Mouse (Mus musculus) right cerebral cortex, postnatal 36 days (tissue): ENCODE data around the gene Dennd5a.
A peak's percentile ranks its signal among the peaks of the same experiment; 100 is the strongest.
"Not testable (repeated sequence)": the region's sequence is repeated elsewhere in the genome, so short reads cannot be mapped to it uniquely, and the experiment has no call there.

Source experiments
- DNase-seq, 2 experiments: peaks; one replicate each; pipeline ENCODE4 v3.0.0; 2022; ENCODE audit warnings: low spot score in 2 of 2, mixed read lengths in 1 of 2

Gene Dennd5a

GRCm38 (mm10) chr7:109959716-109960612 lies at the start of gene Dennd5a:
TSS of gene Dennd5a (minus strand) at chr7:109960470.
- peak; percentile 71 to 73 for DNase-seq

- no peak for DNase-seq
Measured at GRCm38 (mm10) chr7:110009084-110009483, 48.8 kb upstream of the Dennd5a start.

- DNase-seq: no peak
Measured at GRCm38 (mm10) chr7:110008513-110008912, 48.2 kb upstream of the Dennd5a start.

DNA sequence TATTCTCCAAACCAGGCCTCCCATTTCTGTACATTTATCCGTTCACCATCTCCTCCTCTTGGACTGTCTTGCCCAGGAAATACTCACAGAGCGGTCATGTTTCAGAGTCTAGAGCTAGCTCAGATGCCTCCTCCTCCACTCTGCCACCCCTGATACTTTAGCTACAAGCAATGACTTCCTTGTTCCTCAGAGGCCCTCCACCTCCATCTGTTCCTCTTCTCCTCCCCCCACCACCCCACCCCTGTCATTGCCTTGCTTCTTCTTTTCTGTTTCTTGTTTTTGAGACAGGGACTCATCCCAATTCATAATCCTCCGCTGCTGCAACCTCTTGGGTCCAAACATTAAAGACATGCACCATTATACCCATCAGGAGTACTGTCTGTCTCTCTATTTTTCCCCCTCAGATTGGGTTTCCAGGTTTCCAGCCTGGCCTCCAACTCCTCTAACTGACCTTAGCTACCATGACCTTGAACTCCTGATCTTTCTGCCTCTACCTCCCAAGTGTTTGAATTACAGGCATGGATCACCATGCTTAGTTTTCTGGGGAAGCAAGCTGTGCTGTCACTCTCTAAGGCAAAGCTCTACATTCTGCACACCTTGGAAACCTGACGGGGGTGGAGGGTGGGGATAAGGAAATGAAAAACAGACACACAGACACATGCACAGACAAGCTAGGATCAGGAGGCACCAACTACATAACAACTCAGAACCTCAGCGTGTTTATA lies 46.4 kb upstream of the Dennd5a start:
- no peak for DNase-seq

DNA sequence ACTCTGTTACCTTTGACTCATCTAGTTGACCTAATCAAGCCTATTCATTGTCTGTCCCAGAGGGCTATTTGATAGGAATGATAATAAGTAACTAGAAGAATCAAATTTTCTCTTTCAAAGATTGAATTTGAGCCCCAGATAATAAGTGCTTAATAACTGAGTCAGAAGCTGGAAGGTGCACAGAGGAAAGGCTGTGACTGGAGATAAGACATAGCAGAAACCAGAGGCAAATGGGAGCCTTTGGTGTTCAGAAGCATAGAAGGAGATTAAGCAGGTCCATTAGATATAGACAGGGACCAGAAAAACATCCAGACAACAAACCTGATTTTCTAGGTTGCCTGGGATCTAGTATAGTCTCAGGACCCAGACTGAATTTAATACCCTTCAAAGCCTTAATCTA lies 45.7 kb upstream of the Dennd5a start:
- DNase-seq: no peak

DNA sequence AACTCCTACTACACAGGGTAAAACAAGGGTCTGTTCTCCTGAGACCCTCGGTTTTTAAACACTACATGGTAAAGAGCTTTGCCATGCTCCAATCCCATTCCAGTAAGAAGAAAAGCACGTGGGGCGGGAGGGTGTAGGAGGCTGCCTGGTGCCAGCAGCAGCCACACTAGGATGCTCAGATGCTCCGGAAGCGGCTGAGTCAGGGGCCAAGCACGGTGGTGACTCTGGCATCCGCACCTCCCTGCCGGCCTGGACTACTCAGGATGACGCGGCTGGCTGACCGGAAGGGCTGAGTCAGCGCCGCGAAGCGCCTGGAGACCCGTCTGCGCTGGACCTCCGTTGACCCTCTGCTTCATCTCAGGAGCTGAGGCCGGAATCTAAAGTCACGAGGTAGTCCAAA lies 42.7 kb upstream of the Dennd5a start:
- DNase-seq: peak; percentile 7 to 10

- DNase-seq: no peak
Measured at GRCm38 (mm10) chr7:110002092-110002491, 41.8 kb upstream of the Dennd5a start.

DNA sequence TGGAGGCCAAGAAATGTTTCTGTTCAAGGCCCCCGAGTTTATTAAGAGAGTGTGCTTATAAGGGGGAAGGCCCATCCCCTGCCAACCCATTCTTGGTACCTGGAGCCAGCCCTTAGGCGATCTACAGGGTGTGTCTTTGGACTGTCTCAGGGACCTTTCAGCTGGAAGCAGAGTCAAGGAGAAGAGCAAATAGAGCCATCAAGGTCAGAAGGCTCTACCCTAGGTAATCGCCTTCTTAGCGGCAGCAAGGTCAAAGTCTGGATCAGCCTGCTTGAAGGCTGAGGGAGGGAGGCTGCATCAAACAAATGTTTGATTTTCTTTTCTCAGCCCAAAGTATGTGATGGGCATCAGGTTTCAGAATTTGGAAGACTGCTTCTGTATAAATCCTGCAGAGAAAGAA lies 38.1 kb upstream of the Dennd5a start:
- DNase-seq: no peak

DNA sequence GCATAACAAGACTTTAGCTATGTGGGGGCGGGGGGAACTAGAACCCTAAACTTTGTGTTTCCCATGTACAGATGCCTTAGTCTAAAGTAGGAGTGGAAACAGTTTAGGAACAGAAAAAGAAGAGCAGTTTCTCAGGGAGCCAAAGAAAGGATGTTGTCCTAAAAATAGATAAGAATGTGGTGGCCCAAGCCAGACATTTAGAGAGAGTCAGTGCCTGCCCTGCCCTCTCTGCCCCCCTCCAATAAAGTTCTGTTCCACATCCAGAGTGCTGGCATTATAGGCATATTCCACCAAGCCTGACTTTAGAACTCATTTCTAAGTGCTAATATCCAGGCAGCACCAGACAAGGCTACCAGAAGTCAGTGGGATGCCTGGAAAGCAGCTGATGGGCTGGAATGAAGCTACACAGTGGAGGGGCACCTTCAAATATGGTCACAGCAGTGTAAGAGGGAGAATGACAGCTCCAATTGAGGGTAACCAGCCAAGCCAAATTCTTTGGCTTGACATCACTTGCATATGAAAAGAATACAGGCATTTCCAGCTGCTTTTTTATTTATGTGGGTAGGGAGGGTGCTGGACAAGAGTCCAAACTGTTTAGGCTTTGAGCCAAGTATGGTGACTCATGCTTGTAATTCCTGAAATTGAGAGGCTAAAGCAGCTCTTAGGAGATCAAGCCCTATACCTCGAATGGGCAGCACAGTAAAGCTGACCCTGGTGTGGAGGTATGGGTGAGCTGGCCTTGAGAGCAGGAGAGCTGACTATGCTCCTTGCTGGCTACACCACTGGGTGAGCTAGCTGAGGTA lies 33.1 kb upstream of the Dennd5a start:
- DNase-seq: no peak

GRCm38 (mm10) chr7:109991286-109991685 lies 31.0 kb upstream of the Dennd5a start:
- no peak for DNase-seq

- DNase-seq: not testable (repeated sequence)
Measured at GRCm38 (mm10) chr7:109986775-109987174, 26.5 kb upstream of the Dennd5a start, which contains the start of gene Tmem41b. TSS of gene Tmem41b (minus strand) at chr7:109986929.

- DNase-seq: peak; percentile 98 to 99
Measured at GRCm38 (mm10) chr7:109986133-109986669, 25.9 kb upstream of the Dennd5a start.

DNA sequence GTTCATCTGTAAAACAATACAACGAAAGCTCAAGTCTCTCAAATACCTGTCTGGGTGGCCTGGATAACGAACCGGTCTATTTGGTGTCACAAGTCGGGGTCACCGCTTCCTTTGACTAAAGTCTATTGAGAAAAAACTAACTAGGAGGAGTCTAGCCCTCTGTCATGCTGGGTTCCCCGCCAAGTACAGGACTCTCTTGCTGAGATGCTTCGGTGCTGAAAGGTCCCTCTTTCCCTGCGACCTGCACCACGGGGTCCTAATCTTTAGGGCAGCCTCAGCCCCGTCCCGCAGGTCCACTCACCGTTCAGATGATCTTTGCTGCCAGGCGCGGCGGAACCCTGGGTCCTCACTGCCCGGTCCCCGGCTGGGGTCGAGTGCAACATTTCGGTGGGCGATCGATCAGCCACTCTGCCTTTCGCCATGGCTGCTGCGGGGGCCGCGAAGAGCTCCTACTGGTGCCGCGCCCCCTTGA lies 25.4 kb upstream of the Dennd5a start:
- DNase-seq: no peak

GRCm38 (mm10) chr7:109984608-109985007 lies 24.3 kb upstream of the Dennd5a start:
- not testable (repeated sequence) for DNase-seq

- DNase-seq: not testable (repeated sequence)
Measured at GRCm38 (mm10) chr7:109977131-109977530, 16.9 kb upstream of the Dennd5a start.

GRCm38 (mm10) chr7:109975966-109976715 lies 15.9 kb upstream of the Dennd5a start:
- DNase-seq: no peak

DNA sequence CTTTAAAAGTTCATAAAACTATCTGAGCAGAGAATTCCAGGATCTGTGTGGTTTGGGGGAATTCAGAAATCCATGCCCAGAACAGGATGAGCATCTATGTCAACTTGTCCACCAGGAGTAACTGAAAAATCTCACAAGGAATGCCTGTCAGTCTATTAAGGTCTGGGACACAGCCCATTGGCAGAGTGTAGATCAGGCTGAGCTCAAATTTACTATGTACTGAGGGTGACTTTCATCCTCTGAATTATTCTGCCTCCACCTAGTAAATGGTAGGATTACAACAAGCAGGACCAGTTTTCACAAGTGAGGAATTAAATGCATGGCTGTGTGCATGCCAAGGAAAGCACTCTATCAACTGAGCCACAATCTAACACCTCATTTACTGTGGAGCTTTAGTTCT lies 9.3 kb upstream of the Dennd5a start:
- no peak for DNase-seq

DNA sequence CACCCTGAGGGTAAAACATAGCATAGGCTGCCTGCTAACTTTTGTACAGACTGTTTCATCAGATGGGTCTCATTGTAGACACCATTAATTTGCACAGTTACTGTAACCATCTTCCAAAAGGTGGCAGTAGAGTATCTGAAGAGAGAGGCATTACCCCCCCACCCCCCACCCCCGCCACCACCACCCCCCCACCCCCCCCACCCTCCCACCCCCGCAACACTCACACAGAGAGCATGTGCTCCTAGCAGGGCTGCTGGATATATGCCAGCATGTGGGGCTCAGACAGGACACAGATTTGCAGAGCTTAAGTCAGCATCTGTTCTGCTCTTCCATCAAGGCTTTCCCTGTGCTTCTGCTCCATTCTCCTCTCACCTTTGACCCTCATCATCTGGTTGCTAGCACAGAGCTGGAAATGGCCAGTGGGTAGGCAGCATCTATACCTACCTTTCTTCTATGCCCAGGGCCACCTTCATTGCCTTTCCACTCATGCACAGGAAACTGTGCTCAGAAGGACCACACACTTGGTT lies 8.7 kb upstream of the Dennd5a start:
- no peak for DNase-seq

GRCm38 (mm10) chr7:109967805-109968579 lies 7.7 kb upstream of the Dennd5a start:
- DNase-seq: no peak

DNA sequence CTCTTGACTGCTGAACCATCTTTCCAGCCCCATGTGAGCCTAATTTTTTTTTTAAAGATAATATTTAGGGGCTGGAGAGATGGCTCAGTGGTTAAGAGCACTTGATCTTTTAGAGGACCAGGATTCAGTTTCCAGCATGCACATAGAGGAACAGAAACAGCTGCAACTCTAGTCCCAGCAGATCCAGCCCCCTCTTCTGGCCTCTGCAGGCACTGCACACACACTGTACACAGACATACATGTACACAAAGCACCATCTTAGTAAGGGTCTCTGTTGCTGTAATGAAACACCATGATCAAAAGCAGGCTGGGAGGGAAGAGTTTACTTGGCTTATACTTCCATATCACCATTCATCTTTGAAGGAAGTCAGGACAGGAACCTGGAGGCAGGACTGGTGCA lies 5.4 kb upstream of the Dennd5a start:
- DNase-seq: no peak
